Mouse (Mus musculus) hindbrain, embryonic 15.5 days (tissue): ENCODE data around the gene Ggnbp2. TPM values are rescaled to one million over a fixed set of nuclear protein-coding genes. Genes with fewer than 3 reads are reported as not detected.
A peak's percentile ranks its signal among the peaks of the same experiment; 100 is the strongest.

Experiments used
- ATAC-seq: fragments of 200-750 bp; cut with Nextera tagmentation; 2 replicates; pipeline ENCODE4 v1.8.0; 2017; ENCODE audit warnings: low read depth, moderate number of reproducible peaks, moderate TSS enrichment; ENCODE audit not compliant: low FRiP score
- H3K27ac ChIP-seq: fragments of 300-500 bp; sonication (generic); replicated peaks from 2 replicates; pipeline ENCODE4 v1.5.1; 2015; ENCODE audit warnings: mild to moderate bottlenecking, inconsistent platforms
- H3K27me3 ChIP-seq: fragments of 300-500 bp; sonication (generic); 2 replicates; pipeline ENCODE4 v1.6.1; 2015; ENCODE audit warnings: control low read depth, inconsistent platforms
- H3K36me3 ChIP-seq: fragments of 300-500 bp; sonication (generic); 2 replicates; pipeline ENCODE4 v1.6.1; 2015; ENCODE audit warnings: control low read depth, inconsistent platforms
- H3K4me1 ChIP-seq: fragments of 300-500 bp; sonication (generic); replicated peaks from 2 replicates; pipeline ENCODE4 v1.6.1; 2015; ENCODE audit warnings: control low read depth, inconsistent platforms
- H3K4me2 ChIP-seq: fragments of 300-500 bp; sonication (generic); 2 replicates; pipeline ENCODE4 v1.6.1; 2015; ENCODE audit warnings: moderate library complexity, mild to moderate bottlenecking, inconsistent platforms
- H3K4me3 ChIP-seq: fragments of 300-500 bp; sonication (generic); 2 replicates; pipeline ENCODE4 v1.5.1; 2015; ENCODE audit warnings: mild to moderate bottlenecking, inconsistent platforms
- H3K9ac ChIP-seq: fragments of 300-500 bp; sonication (generic); 2 replicates; pipeline ENCODE4 v1.6.1; 2015; ENCODE audit warnings: inconsistent platforms
- H3K9me3 ChIP-seq: fragments of 300-500 bp; sonication (generic); 2 replicates; pipeline ENCODE4 v1.6.1; 2016; ENCODE audit warnings: control low read depth, inconsistent platforms
- WGBS: fragments of 180-500 bp; shearing (Covaris S2); methylation state at CpG from one replicate; pipeline ENCODE4 v1.1.7; 2015; 5-methylcytosine and 5-hydroxymethylcytosine counted together
- polyA plus RNA-seq: library from polyadenylated mRNA; unstranded; fragments of >200 nt; fragmentation: Nextera tagmentation; extraction: Ambion mirVana; gene quantifications from 2 replicates; pipeline ENCODE4 v1.2.1, GENCODE M21; 2015

Ggnbp2 gene
- 68.9 and 72.9 TPM in 2 replicates for polyA plus RNA-seq

DNA sequence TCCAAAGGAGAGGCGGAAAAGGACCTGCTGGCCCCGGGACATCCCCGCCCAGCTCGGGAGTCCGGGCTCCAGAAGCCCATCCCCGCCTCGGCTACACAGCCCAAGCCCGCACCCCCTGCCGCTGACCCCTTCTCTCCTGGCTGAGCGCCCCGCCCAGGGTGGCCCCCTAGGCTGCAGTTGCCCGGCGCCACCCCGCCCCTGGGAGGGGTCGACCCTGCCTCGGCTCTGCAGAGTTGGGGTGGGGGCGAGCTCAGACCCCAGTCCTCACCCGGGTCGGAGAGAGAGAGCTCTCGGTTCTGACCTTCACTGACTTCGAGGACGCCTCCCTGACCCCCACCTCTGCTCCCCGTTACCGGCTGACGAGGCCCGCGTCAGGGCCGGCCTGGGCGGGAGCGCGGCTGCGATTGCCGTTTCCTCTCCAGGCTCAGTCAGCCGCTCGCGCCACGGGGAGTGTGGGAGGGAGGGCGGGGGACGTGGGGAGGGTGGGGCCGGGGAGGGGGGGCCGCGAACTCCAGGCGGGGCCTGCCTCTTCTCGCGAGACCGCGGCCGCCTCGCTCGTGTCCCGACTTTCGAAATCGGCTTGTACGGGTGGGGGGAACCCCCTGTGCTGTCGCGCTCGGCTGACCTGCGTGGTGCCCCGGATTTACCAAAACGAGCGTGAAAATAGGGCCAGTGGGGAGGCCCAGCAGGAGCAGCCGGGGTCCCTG is at the start of gene Ggnbp2:
Gene Ggnbp2, minus strand, starts transcription at position 481 of the 707 bp plus-strand sequence.
- Histone ChIP-seq H3K9me3 (no peaks in the 10 kb centered on the region), H3K9ac (peak within 1 kb of the TSS; percentile 95), H3K36me3 (no peaks in the 10 kb centered on the region), H3K27me3 (no peaks in the 10 kb centered on the region), H3K4me1 (peaks cover 31% of the 10 kb centered on the region), H3K4me3 (peak within 1 kb of the TSS; percentile 88), H3K4me2 (peak within 1 kb of the TSS; percentile 83), H3K27ac (peak within 1 kb of the TSS; percentile 100)
- ATAC-seq, result peak; percentile 90
- under 1% methylated on average over 47 of the region's 62 CpGs for WGBS

DNA sequence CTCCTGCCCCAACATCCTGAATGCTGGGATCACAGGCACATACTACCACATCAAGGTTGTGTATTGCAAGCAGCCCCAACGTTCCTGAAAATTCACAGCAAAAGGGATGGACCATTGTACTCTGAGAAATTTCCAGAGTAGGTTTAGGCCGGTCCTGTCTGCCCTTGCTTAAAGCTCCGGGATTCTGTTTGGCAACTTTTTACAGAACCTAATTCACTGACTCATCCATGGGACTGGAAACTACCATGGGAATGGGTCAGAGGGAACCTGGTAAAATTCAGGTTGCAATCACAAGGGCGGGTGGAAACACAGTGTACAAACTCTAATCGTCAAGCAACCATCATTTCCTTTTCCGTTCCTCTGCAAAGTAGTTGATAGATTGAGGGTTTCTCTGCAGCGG is 49.3 kb upstream of the Ggnbp2 start:
- H3K27me3 ChIP-seq, result no peaks in the 10 kb centered on the region
- no peak for ATAC-seq
- no peak overlapping the region for H3K27ac ChIP-seq
- H3K9ac ChIP-seq, result no peak overlapping the region
- no peaks in the 10 kb centered on the region for H3K36me3 ChIP-seq
- WGBS, result 83% methylated on average over 7 of the region's 7 CpGs
- H3K4me3 ChIP-seq, result no peak overlapping the region
- H3K4me2 ChIP-seq, result no peak overlapping the region
- peaks cover 18% of the 10 kb centered on the region for H3K4me1 ChIP-seq
- H3K9me3 ChIP-seq, result no peaks in the 10 kb centered on the region

DNA sequence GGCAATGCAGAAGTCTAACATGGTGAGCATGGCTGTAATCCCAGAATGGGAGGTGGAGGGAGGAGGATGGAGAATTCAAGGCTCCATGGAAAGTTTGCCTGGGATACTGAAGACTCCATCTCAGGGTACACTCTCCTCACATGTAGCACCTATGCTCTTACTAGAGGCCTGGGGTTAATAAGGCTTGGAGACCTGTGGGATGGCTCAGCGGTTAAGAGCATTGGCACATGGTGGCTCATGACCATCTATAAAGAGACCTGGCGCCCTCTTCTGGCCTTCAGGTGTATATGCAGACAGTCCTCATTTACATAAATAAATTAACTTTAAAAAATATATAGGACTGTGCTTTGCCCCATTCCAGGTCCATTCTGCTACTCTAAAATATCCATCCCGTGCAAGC is 48.7 kb upstream of the Ggnbp2 start:
- H3K27ac ChIP-seq, result no peak overlapping the region
- H3K9ac ChIP-seq, result no peak overlapping the region
- ATAC-seq, result no peak
- no peaks in the 10 kb centered on the region for H3K36me3 ChIP-seq
- H3K4me2 ChIP-seq, result no peak overlapping the region
- no peak overlapping the region for H3K4me3 ChIP-seq
- H3K27me3 ChIP-seq, result no peaks in the 10 kb centered on the region
- H3K9me3 ChIP-seq, result no peaks in the 10 kb centered on the region
- WGBS, result 36% methylated on average over 3 of the region's 3 CpGs
- peaks cover 24% of the 10 kb centered on the region for H3K4me1 ChIP-seq

DNA sequence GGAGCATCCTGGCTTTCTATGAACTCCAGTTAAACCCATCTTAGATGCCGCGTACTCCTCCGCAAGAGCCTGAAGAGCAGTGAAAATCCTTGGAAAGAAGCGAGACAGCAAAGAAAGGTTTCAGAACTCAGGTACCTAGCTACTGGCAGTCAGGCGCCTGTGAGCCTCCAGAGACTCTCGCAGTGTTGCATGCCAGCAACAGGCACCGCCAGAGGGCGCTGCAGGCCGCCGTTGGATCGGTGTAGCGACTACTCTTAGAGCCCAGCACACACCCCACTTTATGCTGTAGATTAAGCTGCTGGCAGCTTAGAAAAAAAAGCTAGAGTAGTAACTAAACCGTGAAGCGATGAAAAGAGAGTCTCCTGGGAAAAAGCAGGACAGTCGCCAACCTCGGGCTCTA is 47.8 kb upstream of the Ggnbp2 start:
- Histone ChIP-seq H3K27ac (no peak overlapping the region), H3K9ac (no peak overlapping the region), H3K36me3 (no peaks in the 10 kb centered on the region), H3K4me1 (peaks cover 24% of the 10 kb centered on the region), H3K4me2 (peak overlapping the region; percentile 48), H3K9me3 (no peaks in the 10 kb centered on the region), H3K4me3 (0 out of 2 replicates have a peak overlapping the region, but pooled peaks have one; percentile 11), H3K27me3 (no peaks in the 10 kb centered on the region)
- WGBS, result 6% methylated on average over 16 of the region's 16 CpGs
- ATAC-seq, result no peak

DNA sequence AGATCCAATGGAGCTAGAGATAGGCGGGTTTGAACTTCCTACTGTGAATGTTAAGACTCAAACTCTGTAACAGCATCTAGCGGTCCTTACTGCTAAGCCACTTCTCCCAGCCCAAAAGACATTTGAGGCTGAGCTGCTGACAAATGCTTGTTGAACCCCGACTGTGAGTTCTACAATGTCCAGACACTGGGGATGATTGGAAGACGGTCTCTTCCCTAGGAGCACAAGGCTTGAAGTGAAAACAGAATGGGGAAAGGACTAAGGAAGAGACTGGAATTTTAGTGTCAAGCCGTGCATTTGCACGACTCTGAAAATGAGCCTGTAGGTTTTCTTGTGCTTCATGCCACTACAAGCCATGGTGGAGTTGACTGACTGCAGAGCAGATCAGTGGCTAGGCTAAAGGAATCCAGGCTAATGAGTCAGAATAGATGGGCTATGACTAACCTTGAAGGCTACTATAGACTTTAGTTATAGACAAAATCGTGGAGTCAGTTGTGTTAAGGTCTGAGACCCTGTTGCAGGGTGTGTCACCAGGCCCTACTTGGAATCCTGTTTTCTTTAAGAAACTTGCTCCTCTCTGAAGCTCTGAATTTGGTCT is 46.2 kb upstream of the Ggnbp2 start:
- no peak; the same call in 1 of the 2 replicates for ATAC-seq
- Histone ChIP-seq H3K27me3 (no peaks in the 10 kb centered on the region), H3K4me2 (peak overlapping the region; percentile 81), H3K36me3 (no peaks in the 10 kb centered on the region), H3K4me3 (peak overlapping the region; percentile 96), H3K27ac (peak overlapping the region; percentile 58), H3K4me1 (peaks cover 24% of the 10 kb centered on the region), H3K9ac (peak overlapping the region; percentile 38; the same call in 1 of the 2 replicates), H3K9me3 (no peaks in the 10 kb centered on the region)
- WGBS, result 62% methylated on average over 7 of the region's 7 CpGs

DNA sequence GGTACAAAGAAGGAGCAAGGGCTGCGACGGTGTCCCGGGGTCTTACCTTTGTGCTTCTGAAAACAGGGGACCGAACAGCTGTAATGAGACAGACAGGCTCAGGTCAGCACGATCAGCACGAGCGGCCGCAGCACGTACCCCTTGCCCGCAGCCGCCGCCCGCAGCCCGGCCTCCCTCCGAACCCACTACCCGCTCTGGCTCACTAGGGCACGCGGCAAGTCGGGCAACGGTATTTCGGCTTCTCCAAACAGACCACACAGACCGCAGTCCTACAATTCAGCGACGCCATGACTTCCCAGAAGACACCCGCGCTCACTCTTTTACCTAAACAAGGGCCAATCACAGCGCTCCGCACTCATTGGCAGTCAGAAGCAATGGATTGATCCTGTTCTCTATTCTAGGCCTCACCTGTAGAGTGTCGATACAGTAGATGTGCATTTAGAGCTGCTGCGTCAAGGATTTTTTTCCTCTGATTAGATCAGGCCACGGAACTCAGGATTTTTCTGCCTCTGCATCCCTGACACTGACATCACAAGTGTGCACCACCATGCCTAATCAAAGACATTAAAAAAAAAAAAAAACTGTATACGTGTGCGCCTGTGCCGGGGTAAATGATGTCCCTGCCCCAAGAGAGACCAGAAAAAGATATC is 45.6 kb upstream of the Ggnbp2 start, which contains the start of gene Znhit3:
Gene Znhit3, minus strand, starts transcription at position 314 of the 650 bp plus-strand sequence.
- H3K9ac ChIP-seq, result peak within 1 kb of the TSS; percentile 79
- peak within 1 kb of the TSS; percentile 81 for H3K4me2 ChIP-seq
- 4% methylated on average over 34 of the region's 34 CpGs for WGBS
- ATAC-seq, result peak; percentile 90
- peaks cover 3% of the 10 kb centered on the region for H3K36me3 ChIP-seq
- no peaks in the 10 kb centered on the region for H3K9me3 ChIP-seq
- no peaks in the 10 kb centered on the region for H3K27me3 ChIP-seq
- peaks cover 24% of the 10 kb centered on the region for H3K4me1 ChIP-seq
- peak within 1 kb of the TSS; percentile 96 for H3K4me3 ChIP-seq
- peak within 1 kb of the TSS; percentile 58 for H3K27ac ChIP-seq

DNA sequence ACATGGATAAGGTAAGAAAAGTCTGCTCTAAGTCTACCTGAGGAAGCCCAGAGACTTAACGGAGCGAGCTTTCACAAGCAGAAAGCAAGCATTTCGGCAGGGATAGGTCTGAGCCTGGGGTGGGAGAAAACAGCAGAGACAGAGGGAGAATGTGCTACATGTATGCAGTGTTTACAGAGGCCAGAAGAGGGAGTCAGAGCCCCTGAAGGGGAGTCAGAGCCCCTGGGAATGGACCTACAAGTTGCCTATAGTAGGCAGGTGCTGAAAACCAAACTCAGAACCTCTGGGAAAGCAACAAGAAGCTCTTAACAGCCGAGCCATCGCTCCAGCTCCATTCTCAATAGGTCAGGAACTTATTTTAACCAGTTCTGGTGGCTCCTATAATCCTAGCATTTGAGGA is 44.1 kb upstream of the Ggnbp2 start:
- Histone ChIP-seq H3K36me3 (peaks cover 16% of the 10 kb centered on the region), H3K4me3 (no peak overlapping the region), H3K27me3 (no peaks in the 10 kb centered on the region), H3K27ac (no peak overlapping the region), H3K9ac (no peak overlapping the region), H3K4me1 (peaks cover 24% of the 10 kb centered on the region), H3K9me3 (no peaks in the 10 kb centered on the region), H3K4me2 (peak overlapping the region; percentile 81; the same call in 1 of the 2 replicates)
- no peak for ATAC-seq
- 84% methylated on average over 5 of the region's 5 CpGs for WGBS

DNA sequence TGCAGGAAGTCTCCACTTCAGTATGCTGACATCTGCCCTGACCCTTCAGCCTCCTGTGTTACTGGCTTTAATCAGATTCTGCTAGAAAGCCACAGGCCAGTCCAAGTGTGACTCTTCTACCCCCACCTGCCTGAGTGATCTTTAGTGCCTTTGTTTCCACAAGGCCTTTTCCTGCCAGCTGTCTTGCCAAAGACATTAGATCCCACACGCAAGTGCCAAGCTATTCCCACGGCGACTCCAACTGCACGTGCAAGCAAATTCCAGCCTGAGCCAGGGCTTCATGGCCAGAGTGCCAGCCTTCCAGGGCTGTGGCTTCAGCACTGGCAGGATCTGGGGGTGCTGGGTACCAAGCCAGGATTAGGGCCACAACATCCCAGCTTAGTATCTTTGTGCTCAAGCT is 39.8 kb upstream of the Ggnbp2 start:
- peaks cover 45% of the 10 kb centered on the region for H3K36me3 ChIP-seq
- 60% methylated on average over 4 of the region's 4 CpGs for WGBS
- no peak overlapping the region for H3K27ac ChIP-seq
- no peak overlapping the region for H3K9ac ChIP-seq
- H3K4me1 ChIP-seq, result peaks cover 10% of the 10 kb centered on the region
- H3K27me3 ChIP-seq, result no peaks in the 10 kb centered on the region
- H3K9me3 ChIP-seq, result no peaks in the 10 kb centered on the region
- H3K4me3 ChIP-seq, result no peak overlapping the region
- H3K4me2 ChIP-seq, result no peak overlapping the region
- no peak for ATAC-seq

DNA sequence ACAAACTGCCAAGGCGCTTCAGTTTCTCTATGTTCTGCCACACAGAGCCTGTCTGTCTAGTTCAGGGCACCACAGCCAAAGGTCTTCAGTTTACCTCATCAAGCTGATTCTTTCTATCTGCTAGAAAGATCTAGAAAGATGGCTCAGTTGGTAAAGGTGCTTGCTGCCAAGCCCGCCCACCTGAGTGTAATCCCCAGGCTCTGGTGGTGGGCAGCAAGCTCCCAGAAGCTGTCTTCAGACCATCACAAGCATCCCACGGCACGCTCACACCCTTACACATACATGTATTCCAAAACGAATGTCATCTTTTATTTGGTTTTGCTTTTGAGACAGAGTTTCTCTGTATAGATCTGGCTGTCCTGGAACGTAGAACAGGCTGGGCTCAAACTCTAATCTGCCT is 37.9 kb upstream of the Ggnbp2 start:
- ATAC-seq, result no peak
- no peaks in the 10 kb centered on the region for H3K9me3 ChIP-seq

DNA sequence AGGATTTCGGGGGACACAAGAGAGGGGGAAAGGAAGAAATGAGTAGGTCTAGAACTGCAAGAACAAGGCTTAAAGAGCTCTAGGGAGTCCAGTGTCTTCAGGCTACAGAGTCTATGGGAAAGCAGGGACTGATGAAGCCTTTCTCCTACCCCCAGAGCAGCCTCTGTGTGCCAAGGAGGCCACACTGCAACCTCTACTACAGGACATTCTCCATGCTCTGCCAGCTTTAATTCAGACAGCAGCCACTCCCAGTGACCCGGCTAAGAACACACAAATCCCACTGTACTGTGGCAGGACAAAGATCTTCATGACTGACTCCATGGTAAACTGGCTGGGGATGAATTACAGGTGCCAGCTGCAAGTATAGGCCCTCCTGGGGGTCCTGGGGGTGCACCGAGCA is 36.5 kb upstream of the Ggnbp2 start:
- H3K4me3 ChIP-seq, result no peak overlapping the region
- 93% methylated on average over 3 of the region's 3 CpGs for WGBS
- H3K36me3 ChIP-seq, result peaks cover 71% of the 10 kb centered on the region
- no peak for ATAC-seq
- no peaks in the 10 kb centered on the region for H3K27me3 ChIP-seq
- no peak overlapping the region for H3K4me2 ChIP-seq
- H3K9ac ChIP-seq, result no peak overlapping the region
- H3K27ac ChIP-seq, result no peak overlapping the region
- no peaks in the 10 kb centered on the region for H3K4me1 ChIP-seq
- no peaks in the 10 kb centered on the region for H3K9me3 ChIP-seq

More for the DNA sequence above, 37.9 kb upstream of the Ggnbp2 start:
- H3K27ac ChIP-seq, result no peak overlapping the region
- no peaks in the 10 kb centered on the region for H3K27me3 ChIP-seq
- H3K4me3 ChIP-seq, result no peak overlapping the region
- 97% methylated on average over 6 of the region's 6 CpGs for WGBS
- no peak overlapping the region for H3K9ac ChIP-seq
- no peak overlapping the region for H3K4me2 ChIP-seq
- no peaks in the 10 kb centered on the region for H3K4me1 ChIP-seq
- H3K36me3 ChIP-seq, result peaks cover 57% of the 10 kb centered on the region

DNA sequence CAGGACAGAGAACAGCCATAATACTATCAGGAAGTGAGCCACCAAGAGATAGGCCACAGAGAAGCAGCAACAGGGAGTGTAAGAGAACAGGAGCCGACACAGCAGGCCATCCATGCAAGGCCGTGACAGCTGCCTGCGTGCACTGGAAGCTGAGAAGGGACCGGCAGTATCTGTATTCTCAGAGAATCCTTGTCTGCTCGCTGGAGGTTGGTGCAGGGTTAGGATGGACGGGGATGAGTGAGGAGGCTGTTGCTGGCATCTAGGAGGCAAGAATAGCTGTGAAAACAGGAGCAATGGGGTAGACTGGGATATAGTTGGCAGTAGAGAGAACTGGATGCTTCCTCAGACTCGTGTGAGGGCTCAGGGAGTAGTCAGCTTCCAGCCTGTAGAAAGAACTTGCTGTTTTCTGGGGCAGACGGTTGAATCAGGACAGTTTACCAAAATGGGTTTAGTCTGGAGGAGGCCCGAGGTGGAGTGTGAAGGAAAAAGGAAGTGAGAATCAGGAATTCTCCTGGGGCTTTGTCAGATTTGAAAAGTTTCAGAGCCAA is 34.1 kb upstream of the Ggnbp2 start:
- Histone ChIP-seq H3K27ac (no peak overlapping the region), H3K9me3 (no peaks in the 10 kb centered on the region), H3K9ac (no peak overlapping the region), H3K4me1 (no peaks in the 10 kb centered on the region), H3K36me3 (peaks cover 79% of the 10 kb centered on the region), H3K4me3 (no peak overlapping the region), H3K27me3 (no peaks in the 10 kb centered on the region), H3K4me2 (no peak overlapping the region)
- WGBS, result 89% methylated on average over 9 of the region's 9 CpGs
- no peak for ATAC-seq

DNA sequence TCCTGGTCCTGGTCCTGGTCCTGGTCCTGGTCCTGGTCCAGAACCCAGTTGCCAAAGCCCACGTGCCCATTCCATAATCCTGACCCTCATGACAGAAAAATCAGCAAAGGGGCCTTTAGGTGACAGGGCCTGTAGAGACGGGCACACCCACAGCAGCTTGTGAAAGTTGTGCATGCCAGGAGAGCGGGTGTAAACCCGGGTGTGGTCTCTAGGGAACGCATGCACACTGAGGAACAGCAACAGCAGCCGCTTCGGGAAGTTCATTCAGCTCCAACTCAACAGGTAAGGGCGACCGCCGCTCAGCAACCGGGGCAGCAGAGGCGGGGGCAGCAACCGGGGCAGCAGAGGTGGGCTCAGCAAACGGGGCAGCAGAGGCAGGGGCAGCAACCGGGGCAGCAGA is 22.5 kb upstream of the Ggnbp2 start:
- H3K27ac ChIP-seq, result no peak overlapping the region
- no peak overlapping the region for H3K4me3 ChIP-seq
- H3K4me2 ChIP-seq, result no peak overlapping the region
- no peaks in the 10 kb centered on the region for H3K4me1 ChIP-seq
- no peak for ATAC-seq
- H3K36me3 ChIP-seq, result peaks cover 41% of the 10 kb centered on the region
- no peak overlapping the region for H3K9ac ChIP-seq
- 90% methylated on average over 15 of the region's 15 CpGs for WGBS
- no peaks in the 10 kb centered on the region for H3K9me3 ChIP-seq
- no peaks in the 10 kb centered on the region for H3K27me3 ChIP-seq
